Mouse (Mus musculus) mesoderm, embryonic 11.5 days (tissue): ENCODE measurements at regions not wholly inside any gene's neighbourhood (a gene's known extent, or its start where the extent isn't known, plus 50 kb on each side); places are given as distances from the start of the nearest gene placed in this dataset.
A peak's percentile ranks its signal among the peaks of the same experiment; 100 is the strongest.

Experiments
- DNase-seq: peaks from one replicate; pipeline ENCODE4 v3.0.0-alpha.2; 2012; ENCODE audit warnings: low read depth, low spot score

GRCm38 (mm10) chr6:94911836-94912235 lies 205.2 kb upstream of the Kbtbd8 start:
- DNase-seq: no peak

- DNase-seq: peak; percentile 75
These were observed 205.7 kb upstream of the Kbtbd8 start for GRCm38 (mm10) chr6:94911374-94911773.

- DNase-seq: no peak
These were observed 200.9 kb upstream of the Lrig1 start for GRCm38 (mm10) chr6:94900862-94901261.

GRCm38 (mm10) chr6:94898881-94899280 lies 198.9 kb upstream of the Lrig1 start:
- DNase-seq: no peak

GRCm38 (mm10) chr6:94890165-94890564 lies 190.2 kb upstream of the Lrig1 start:
- peak; percentile 67 for DNase-seq

GRCm38 (mm10) chr6:94889271-94889670 lies 189.3 kb upstream of the Lrig1 start:
- no peak for DNase-seq

- DNase-seq: no peak
These were observed 181.2 kb upstream of the Lrig1 start for GRCm38 (mm10) chr6:94881139-94881538.

GRCm38 (mm10) chr6:94875841-94876240 lies 175.9 kb upstream of the Lrig1 start:
- DNase-seq: no peak

- no peak for DNase-seq
These were observed 175.1 kb upstream of the Lrig1 start for GRCm38 (mm10) chr6:94875065-94875464.

- DNase-seq: no peak
These were observed 174.5 kb upstream of the Lrig1 start for GRCm38 (mm10) chr6:94874415-94874814.

- DNase-seq: no peak
These were observed 168.0 kb upstream of the Lrig1 start for GRCm38 (mm10) chr6:94867952-94868351.

- no peak for DNase-seq
These were observed 165.5 kb upstream of the Lrig1 start for GRCm38 (mm10) chr6:94865498-94865897.

- DNase-seq: no peak
These were observed 158.2 kb upstream of the Lrig1 start for GRCm38 (mm10) chr6:94858121-94858621.

GRCm38 (mm10) chr6:94850121-94850520 lies 150.2 kb upstream of the Lrig1 start:
- no peak for DNase-seq

- DNase-seq: no peak
These were observed 149.6 kb upstream of the Lrig1 start for GRCm38 (mm10) chr6:94849533-94849932.

GRCm38 (mm10) chr6:94848437-94848836 lies 148.5 kb upstream of the Lrig1 start:
- no peak for DNase-seq

GRCm38 (mm10) chr6:94845821-94846220 lies 145.9 kb upstream of the Lrig1 start:
- no peak for DNase-seq

- peak; percentile 68 for DNase-seq
These were observed 142.9 kb upstream of the Lrig1 start for GRCm38 (mm10) chr6:94842856-94843255.

- no peak for DNase-seq
These were observed 141.9 kb upstream of the Lrig1 start for GRCm38 (mm10) chr6:94841881-94842280.

GRCm38 (mm10) chr6:94835742-94836141 lies 135.8 kb upstream of the Lrig1 start:
- DNase-seq: peak; percentile 37

GRCm38 (mm10) chr6:94834551-94834950 lies 134.6 kb upstream of the Lrig1 start:
- DNase-seq: peak; percentile 52

GRCm38 (mm10) chr6:94830801-94831200 lies 130.8 kb upstream of the Lrig1 start:
- DNase-seq: no peak

GRCm38 (mm10) chr6:94829246-94829645 lies 129.3 kb upstream of the Lrig1 start:
- no peak for DNase-seq

- peak; percentile 97 for DNase-seq
These were observed 126.7 kb upstream of the Lrig1 start for GRCm38 (mm10) chr6:94826656-94827055.
